Mouse (Mus musculus) cerebellum, adult 2 months (tissue): ENCODE results near the gene March9. TPM values are rescaled to one million over a fixed set of nuclear protein-coding genes. Genes with fewer than 3 reads are reported as not detected.

ENCODE experiments used
- DNase-seq, 2 experiments: peaks; one replicate each; pipeline ENCODE4 v3.0.0; 2021
- H3K27ac ChIP-seq: fragments of 200-500 bp; 2 replicates; pipeline ENCODE4 v1.5.1; 2012; ENCODE audit warnings: low read length, control low read depth, inconsistent platforms; ENCODE audit not compliant: insufficient read depth
- H3K27me3 ChIP-seq: fragments of 200-500 bp; 2 replicates; pipeline ENCODE4 v1.6.1; 2012; ENCODE audit warnings: inconsistent platforms, mild to moderate bottlenecking, low read length, moderate library complexity; ENCODE audit not compliant: control insufficient read depth, insufficient read depth
- H3K4me1 ChIP-seq: fragments of 200-500 bp; 2 replicates; pipeline ENCODE4 v1.6.1; 2011; ENCODE audit warnings: low read length; ENCODE audit not compliant: control insufficient read depth, insufficient read depth
- H3K4me3 ChIP-seq: fragments of 200-500 bp; replicated peaks from 2 replicates; pipeline ENCODE3; 2011; ENCODE audit warnings: mild to moderate bottlenecking, low read depth, low read length, control low read depth; ENCODE audit not compliant: insufficient read depth
- CTCF ChIP-seq: fragments of 200-500 bp; IDR thresholded peaks from 2 replicates; pipeline ENCODE4 v1.5.1; 2011; ENCODE audit warnings: low read depth, mild to moderate bottlenecking, control low read depth, low read length, moderate library complexity, borderline replicate concordance; ENCODE audit not compliant: insufficient read depth
- POLR2A ChIP-seq: fragments of 200-500 bp; IDR thresholded peaks from 2 replicates; pipeline ENCODE4 v1.6.1; 2011; ENCODE audit warnings: low read length, control low read depth, borderline replicate concordance; ENCODE audit not compliant: insufficient read depth
- WGBS: fragments of 180-500 bp; shearing (Covaris S2); methylation state at CpG from one replicate; pipeline ENCODE4 v1.1.7; 2018; 5-methylcytosine and 5-hydroxymethylcytosine counted together
- polyA plus RNA-seq: library from polyadenylated mRNA; depleted of rRNA; stranded (reverse); fragments of >200 nt; gene quantifications from 2 replicates; pipeline ENCODE4 v1.2.3, GENCODE M21; 2012

March9 gene
- polyA plus RNA-seq, 1 experiment, result 11.8 TPM

- Histone ChIP-seq H3K27ac (no peak overlapping the region), H3K27me3 (no peaks in the 10 kb centered on the region), H3K4me3 (no peak overlapping the region), H3K4me1 (peaks cover 29% of the 10 kb centered on the region)
- 76% methylated on average over 20 of the region's 20 CpGs for WGBS
- TF ChIP-seq CTCF (no peak), POLR2A (no peak)
- DNase-seq, result peak in 1 of 2 experiments; percentile 23
Observed at GRCm38 (mm10) chr10:127098514-127098913, 38.5 kb upstream of the March9 start.

GRCm38 (mm10) chr10:127094382-127094802 lies 34.4 kb upstream of the March9 start:
- Histone ChIP-seq H3K4me1 (peaks cover 28% of the 10 kb centered on the region), H3K4me3 (no peak overlapping the region), H3K27ac (peak overlapping the region; percentile 74), H3K27me3 (no peaks in the 10 kb centered on the region)
- TF ChIP-seq CTCF, result no peak
- TF ChIP-seq POLR2A, result peak; percentile 19; the same call in 1 of the 2 replicates
- WGBS, result 3% methylated on average over 7 of the region's 7 CpGs
- DNase-seq, result peak; percentile 59 to 68

DNA sequence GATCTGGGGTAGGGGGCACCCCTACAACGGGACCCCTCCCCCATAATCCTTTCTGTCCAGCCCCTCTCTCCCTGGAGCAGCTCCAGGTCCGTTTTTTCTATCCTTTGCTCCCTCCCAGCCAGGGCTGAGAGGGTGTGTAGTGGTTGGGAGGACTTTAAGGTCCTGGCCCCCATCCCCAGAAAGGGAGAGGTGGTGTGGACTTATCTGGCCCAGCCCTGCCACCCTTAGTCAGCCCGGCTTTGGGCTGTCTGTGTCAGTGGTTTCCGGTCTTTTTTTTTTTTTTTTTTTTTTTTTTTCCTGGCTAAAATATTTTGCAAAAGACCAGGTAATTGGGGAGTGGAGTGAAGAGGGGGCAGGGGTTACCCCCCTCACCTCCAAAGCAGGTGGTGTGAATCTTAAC lies 32.8 kb upstream of the March9 start:
- no peak for DNase-seq
- Histone ChIP-seq H3K4me1 (peaks cover 28% of the 10 kb centered on the region), H3K27ac (no peak overlapping the region), H3K4me3 (no peak overlapping the region), H3K27me3 (no peaks in the 10 kb centered on the region)
- WGBS, result 52% methylated on average over 4 of the region's 4 CpGs
- TF ChIP-seq CTCF (no peak), POLR2A (no peak)

GRCm38 (mm10) chr10:127091507-127092396 lies 31.8 kb upstream of the March9 start:
- 45% methylated on average over 50 of the region's 51 CpGs for WGBS
- H3K27ac ChIP-seq, result no peak overlapping the region
- no peak overlapping the region for H3K4me3 ChIP-seq
- peak in 1 of 2 experiments; percentile 52 for DNase-seq
- no peaks in the 10 kb centered on the region for H3K27me3 ChIP-seq
- peaks cover 28% of the 10 kb centered on the region for H3K4me1 ChIP-seq
- TF ChIP-seq POLR2A (no peak), CTCF (no peak)

- DNase-seq, result peak in 1 of 2 experiments; percentile 54
- peaks cover 28% of the 10 kb centered on the region for H3K4me1 ChIP-seq
- H3K27ac ChIP-seq, result no peak overlapping the region
- no peaks in the 10 kb centered on the region for H3K27me3 ChIP-seq
- 39% methylated on average over 57 of the region's 57 CpGs for WGBS
- TF ChIP-seq POLR2A (no peak), CTCF (no peak)
- no peak overlapping the region for H3K4me3 ChIP-seq
Observed at GRCm38 (mm10) chr10:127090560-127091411, 30.8 kb upstream of the March9 start.

GRCm38 (mm10) chr10:127085633-127086032 lies 25.6 kb upstream of the March9 start:
- H3K4me3 ChIP-seq, result no peak overlapping the region
- WGBS, result 68% methylated on average over 6 of the region's 6 CpGs
- peaks cover 20% of the 10 kb centered on the region for H3K4me1 ChIP-seq
- no peaks in the 10 kb centered on the region for H3K27me3 ChIP-seq
- H3K27ac ChIP-seq, result no peak overlapping the region
- TF ChIP-seq CTCF, result no peak; the same call in 1 of the 2 replicates
- TF ChIP-seq POLR2A, result no peak
- no peak for DNase-seq

DNA sequence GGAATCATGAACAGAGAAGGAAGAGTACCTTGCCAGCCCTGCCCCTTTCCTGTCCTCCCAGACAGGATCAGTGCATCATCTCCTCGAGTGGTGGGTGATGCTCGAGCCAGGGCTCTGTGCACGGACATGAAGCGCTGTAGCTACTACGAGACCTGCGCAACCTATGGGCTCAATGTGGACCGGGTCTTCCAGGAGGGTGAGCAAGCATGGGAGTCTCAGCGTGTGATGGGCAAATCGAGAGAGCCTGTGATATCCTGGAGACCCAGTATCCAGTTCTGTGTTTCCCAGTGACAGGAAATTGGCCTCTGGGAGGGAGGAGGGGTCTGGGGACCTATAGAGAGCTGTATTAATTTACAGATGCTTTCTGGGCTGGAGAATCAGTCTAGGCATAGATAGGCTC lies 25.1 kb upstream of the March9 start:
- WGBS, result 89% methylated on average over 9 of the region's 9 CpGs
- TF ChIP-seq POLR2A (no peak), CTCF (no peak)
- H3K27ac ChIP-seq, result no peak overlapping the region
- H3K4me3 ChIP-seq, result no peak overlapping the region
- peaks cover 20% of the 10 kb centered on the region for H3K4me1 ChIP-seq
- no peak for DNase-seq
- no peaks in the 10 kb centered on the region for H3K27me3 ChIP-seq

DNA sequence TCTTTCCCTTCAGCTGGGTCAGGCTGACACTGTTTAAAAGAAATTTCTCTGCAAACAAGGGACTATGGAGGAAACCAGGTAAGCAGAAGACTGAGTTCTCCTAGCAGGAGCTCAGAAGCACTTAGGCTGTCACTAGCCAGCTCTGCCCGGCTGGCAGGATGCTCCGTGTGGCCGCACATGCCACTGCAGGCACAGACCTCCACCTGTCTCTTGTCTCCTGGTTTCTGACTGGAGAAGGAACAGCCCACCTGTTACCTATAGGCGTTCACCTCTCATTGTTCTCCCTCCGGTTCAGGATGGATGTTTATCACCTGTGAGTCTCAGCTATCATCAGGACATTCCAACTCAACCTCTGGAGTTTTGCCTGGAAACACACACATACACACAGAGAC lies 23.9 kb upstream of the March9 start:
- Histone ChIP-seq H3K27me3 (no peaks in the 10 kb centered on the region), H3K27ac (no peak overlapping the region), H3K4me3 (no peak overlapping the region), H3K4me1 (peaks cover 20% of the 10 kb centered on the region)
- DNase-seq, result peak in 1 of 2 experiments; percentile 45
- no peak for TF ChIP-seq POLR2A
- TF ChIP-seq CTCF, result peak; percentile 55
- 11% methylated on average over 5 of the region's 5 CpGs for WGBS
